Mouse (Mus musculus): Measurements from ENCODE around the gene Prkg1.

Prkg1 gene

DNA sequence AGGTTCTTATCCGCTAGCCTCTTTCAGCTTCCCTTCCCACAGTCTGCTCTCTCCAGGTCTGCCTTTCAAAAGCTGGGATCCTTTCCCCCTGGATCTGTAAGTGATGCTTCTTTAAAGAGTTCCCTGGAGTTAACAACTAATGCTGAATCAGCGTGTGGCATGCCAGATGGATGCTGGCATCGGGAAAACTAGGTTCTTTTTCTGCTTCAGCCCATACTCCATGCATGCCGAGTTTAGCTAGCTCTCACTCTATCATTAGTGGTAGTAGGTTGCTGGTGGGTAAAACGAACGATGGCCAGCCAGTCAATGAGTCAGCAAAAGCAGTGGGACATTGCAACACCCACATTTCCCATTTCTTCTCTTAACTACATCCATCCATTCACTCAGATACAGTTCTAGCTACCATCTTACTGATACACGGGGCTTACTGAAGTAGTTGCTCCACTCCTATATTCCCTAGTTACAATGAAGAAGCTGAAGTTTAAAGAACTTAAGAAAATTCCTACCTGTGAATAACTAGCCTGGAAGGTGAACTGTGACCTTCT lies 935.5 kb downstream of the Prkg1 start:
- DNase-seq = no peak

DNA sequence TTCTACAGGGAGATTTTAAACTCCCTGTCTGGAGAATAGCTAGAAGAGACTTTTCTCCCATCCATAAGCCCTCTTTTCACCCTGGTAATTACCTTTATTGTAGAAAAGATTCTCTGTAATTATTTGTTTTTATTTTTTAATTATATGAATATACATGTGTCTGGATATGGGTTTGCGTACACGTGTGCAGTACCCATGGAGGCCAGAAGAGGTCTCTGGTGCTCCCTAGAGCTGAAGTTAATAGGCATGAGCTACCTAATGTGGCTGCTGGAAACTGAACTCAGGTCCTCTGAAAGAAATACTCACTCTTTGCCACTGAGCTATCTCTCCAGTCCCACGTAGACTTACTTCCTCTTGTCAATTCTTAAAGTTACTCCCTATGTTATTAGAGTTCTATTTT lies 937.0 kb downstream of the Prkg1 start:
- DNase-seq = no peak

DNA sequence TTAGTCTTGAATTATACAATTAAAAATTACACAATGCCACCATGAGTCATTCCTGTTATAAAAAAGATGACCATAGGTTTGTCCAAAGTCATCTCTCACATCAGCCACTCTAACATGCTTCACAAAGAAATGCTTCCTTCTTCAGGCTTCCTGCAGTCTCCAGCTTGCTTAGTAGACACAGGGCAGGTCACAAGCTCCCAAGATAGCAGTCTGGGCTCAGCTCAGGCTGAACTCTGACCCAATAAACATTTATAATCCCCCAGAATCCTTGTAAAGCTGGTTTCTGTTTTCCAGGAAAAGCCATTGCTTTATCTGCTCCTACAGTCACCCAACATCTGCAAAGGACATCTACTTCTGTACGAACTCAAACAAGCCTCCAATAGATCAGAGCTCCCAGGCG lies 938.7 kb downstream of the Prkg1 start:
- DNase-seq = no peak

DNA sequence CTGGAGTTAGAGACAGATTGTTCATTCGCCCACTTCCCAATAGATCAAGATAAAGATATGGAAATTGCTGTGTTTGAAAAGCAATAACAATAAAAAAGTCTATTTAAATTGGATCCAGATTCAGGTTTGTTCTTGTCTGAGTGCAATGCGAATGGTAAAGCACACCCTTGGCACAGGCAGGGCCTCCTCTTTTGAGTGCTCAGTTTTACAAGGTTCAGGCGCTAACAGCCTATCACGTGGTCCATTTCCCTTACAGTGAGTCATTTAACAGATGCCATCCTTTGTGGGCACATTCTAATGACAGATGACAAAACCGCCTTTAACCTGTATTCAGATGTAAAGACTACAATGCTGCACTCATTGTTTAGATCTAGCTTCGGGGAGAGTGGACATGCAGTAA lies 949.2 kb downstream of the Prkg1 start:
- DNase-seq = no peak

DNA sequence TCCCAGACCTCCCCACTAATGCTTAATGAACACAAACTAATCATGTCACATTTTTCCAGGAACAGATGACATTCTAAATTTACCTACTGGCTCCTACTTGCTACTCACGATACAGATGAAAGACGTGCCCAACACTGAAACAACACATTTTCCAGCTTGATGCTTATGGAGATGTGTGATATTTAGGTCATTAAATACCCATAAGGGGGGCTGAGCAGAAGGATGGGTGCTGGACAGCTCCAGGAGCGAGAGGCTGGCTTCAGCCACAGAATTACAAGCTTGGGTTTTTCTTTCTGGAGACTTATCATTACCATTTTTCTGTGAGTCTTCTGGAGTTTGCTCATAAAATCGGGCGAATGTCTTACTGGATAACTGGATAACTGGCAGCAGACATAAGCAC lies 958.6 kb downstream of the Prkg1 start:
- no peak for DNase-seq

DNA sequence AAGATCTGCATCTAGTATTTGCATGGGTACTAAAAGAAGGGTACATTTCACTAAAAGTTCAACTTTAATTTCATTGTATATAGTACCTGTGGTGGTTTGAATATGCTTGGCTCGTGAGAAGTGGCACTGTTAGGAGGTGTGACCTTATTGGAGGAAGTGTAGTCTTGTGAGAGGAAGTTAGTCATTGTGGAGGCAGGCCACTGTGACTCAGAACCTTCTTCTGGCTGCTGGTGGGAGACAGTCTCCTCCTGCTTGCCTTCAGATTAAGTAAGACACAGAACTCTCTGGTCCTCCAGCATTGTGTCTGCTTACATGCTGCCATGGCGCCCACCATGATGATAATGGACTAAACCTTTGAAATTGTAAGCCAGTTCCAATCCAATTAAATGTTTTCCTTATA lies 984.0 kb downstream of the Prkg1 start:
- DNase-seq = no peak

DNA sequence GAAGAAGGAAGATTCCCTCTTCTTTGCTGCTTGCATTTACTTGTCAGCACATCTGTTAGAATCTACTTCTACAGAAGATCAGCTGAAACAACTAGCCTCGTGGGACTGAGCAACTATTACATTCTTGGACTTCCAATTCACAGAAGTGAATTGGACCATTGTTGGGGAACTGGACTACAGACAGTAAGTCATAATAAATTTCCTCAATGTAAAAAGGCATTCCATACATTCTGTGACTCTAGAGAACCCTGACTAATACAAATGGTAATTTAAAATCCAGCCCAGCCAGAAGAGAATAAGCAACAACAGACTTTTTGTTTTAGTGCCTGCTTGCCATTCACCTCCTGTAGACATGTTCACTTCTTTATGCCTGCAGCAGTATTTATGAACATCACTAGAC lies 996.5 kb downstream of the Prkg1 start:
- DNase-seq = no peak

DNA sequence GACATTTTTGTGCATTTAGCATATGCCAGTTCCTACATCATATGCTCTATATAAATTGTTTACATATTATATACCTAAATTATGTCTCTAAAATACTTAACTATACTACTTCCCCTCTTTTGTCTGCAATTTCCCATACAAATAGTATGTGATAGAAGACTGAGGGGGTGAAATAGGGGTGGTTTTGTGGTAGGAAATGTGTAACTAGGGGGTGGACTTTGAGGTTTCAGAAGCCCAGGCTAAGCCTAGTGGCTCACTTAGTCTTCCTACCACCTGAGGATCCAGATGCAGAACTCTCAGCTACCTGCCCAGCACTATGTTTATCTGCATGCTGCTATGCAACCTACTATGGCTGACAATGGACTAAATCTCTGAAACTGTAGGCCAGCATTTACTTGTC lies 1020.4 kb downstream of the Prkg1 start:
- no peak for DNase-seq

DNA sequence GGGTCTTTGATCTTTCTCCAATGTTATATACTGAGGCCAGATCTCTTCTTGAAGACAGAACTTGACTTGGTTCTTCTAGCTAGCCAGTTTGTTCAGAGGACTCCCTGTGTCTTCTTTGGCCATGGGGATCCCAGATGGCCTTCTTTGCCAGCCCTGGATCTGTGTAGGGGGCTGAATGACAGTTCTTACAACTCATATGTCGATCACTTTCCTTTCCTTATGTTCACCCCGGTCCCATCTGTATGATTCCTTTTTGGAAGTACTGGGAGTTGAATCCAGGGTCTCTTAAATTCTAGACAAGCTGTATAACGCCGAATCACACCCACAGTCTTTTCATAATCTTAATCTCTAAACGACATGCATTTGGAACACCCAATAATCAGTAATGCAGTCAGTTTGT lies 1065.7 kb downstream of the Prkg1 start:
- DNase-seq = no peak

DNA sequence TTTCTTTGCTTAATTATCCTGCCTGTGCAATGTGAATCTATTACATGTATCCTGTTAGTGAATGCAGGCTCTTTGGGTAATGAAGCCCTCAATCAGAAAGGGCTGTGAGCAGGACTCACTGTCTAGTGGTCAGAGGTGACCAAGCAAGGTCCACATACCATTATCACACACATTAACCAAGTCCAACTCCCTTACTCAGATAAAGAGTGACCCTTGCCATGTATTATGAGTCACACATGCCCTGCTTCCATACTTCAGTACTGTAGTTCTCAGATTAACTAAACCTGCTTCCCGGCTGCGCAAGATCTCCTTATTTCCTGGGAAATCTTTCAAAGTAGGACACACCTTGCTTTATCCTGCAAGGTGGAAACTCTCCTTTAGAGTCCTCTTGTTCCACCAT lies 1073.6 kb downstream of the Prkg1 start:
- no peak for DNase-seq

DNA sequence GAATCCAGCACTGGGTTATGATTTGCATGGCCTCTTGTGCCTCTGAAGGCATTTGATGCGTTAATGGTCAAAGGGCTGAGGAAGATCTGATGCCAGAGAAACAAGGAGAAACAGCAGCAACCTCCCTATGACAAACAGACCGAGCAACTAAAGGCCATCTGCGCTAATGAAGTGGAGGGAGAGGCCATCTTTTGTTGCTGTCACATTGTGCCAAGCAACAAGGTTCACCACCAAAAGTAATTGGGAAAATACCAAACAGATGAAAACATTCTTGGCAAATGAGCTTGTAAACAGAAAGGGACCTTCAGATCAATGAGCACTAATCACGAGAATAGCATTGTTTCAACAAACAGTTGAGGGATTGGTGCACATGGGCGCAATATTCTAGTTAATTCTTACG lies 1074.1 kb downstream of the Prkg1 start:
- no peak for DNase-seq

DNA sequence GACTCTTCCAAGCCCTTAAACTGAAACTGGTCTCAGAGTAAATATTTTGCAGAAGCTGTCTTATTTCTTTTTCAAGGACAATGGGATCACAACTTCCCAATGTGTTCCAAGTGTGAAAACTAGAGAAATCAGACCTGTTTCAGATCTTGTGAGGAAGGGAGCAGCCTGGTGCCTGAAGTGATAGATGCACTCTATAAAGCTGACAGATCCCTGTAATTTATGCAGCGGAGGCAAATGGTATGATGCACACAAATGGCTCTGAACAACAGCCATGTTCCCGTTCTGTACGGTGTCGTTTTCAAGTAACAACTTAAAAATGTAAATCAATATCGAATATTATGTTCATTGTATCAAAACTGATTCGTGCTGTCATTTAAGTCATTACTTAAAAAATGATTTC lies 1076.9 kb downstream of the Prkg1 start:
- no peak for DNase-seq

DNA sequence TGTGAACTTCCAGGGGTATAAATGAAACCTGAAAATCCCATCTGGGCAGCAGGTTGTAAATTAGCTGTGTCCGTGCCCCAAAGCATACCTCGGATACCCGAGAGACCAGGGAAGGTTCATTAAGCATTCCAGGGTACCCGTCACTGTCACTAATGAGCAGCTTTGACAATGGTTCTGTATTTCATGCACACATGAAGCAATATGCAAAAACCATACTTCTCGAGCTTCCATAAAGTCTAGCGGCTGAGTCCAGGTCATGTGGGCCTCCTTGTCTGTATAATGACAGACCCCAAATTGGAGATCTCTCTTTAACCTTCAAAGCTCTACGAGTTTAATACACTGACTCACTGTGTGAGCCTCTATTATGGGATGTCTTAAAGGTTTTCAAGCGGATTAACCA lies 1088.5 kb downstream of the Prkg1 start:
- no peak for DNase-seq

DNA sequence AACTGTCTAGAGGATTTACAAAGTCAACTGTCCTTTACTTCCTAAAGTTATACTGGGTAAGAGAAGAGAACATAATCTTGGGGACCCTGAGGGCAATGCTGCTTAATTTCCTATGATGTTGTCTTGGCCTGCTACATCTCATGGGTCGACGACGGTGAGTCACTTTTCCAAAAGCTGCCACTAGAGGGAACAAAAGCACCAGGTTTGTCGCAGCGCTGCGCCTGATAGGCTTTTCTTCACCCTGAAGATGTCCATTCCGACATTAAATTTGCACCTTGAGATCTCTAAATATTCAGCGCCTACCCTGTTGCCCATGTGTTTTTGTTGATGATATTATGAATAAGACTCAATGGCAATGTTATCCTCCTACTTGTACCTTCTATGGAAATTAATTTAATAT lies 1100.6 kb downstream of the Prkg1 start:
- DNase-seq = peak; percentile 5

DNA sequence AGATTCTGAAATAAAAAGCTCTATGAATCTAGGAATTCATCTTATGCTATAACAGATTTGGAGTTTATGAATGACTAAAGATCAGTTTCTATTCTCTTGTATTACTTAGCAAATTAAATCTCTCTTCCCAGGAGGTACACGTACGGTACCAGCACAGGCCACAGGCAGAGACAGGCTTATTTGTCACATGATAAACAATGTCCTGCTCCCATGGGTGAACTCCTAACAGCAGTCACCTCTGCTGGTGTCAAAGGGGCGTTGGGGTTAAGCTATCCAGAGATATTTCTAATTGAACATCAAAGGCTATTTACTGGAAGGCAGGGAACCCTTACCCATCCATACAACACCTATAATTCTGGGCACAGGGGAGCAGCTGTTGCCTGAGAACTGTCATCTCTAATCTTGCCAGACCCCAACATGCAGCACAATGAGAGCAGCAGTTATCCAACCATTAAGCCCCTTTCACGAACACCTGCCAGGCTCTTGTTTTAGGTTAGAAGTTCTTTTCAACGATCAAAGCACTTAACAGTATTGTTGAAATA lies 1122.1 kb downstream of the Prkg1 start:
- DNase-seq = no peak

DNA sequence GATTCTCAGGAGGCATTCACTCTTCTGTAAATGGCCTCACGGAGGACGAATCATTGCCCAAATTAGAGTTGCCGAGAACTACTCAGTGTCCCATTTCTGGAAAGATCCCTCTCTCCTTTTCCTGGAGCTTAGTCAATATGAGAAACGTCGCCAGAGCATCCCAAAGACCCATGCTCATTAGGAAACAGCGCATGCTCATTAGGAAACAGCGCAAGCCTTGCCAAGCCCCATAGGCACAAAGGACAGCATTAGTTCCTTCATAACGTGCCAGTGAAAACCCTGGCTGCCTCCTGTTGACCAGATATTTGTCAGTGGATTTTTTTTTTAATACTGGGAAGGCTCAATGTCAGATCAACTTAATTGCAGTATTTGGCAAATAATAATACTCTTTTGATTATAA lies 1127.4 kb downstream of the Prkg1 start:
- DNase-seq = no peak

DNA sequence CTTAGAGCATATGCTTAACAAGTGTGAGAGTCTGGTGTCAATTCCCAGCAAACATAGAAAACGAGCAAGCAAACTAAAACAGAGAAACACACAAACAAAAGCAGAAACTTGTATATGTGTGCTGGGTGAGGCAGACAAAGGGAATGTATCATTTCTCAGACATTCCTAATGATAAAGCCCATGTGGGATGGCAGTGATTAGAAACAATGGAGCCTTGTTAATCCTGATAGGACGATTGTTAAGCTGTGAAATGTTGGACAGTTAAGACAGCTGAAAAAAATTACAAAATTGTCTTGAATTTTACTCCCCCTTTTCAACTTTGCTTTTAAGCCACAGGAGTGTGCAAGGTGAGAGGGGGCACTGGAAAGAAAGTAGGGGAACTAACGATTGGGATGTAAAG lies 1133.8 kb downstream of the Prkg1 start:
- DNase-seq = no peak

DNA sequence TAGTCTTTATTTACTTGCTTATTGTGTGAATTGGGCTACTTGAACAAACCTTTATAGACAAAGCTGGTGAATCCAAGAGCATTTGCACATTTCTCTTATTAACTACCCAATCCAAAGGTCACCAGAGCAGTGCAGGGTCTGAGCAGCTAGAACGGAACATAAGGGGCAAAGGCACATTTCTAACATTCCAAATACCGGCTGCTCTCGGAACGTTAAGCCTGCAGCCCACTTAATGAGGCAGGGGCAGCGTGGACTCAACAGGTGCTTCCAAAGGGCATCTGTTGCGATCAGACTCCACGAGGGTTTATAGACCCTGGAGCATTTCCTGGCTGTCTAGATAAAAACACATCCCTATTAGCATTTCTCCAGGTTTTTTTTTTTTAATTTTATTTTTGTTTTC lies 1138.8 kb downstream of the Prkg1 start:
- DNase-seq = no peak

DNA sequence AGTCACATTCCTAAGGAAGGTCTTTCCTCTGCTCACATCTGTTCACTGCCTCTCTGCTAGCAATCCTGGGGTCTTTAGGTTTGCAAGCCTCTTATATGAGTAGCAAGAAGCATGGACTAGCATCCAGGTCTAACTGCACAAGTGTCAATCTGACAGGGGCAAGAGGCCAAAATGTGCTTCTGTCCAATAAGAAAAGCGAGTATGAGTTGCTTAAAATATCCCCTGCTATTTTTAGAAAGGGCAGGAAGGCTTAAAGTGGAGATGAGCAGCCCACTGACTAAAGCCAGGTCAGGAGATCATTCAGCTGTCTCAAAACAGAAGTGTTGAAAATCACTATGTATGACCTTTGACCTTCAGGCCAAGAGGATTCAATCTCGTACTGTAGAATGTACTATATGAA lies 1139.4 kb downstream of the Prkg1 start:
- no peak for DNase-seq

DNA sequence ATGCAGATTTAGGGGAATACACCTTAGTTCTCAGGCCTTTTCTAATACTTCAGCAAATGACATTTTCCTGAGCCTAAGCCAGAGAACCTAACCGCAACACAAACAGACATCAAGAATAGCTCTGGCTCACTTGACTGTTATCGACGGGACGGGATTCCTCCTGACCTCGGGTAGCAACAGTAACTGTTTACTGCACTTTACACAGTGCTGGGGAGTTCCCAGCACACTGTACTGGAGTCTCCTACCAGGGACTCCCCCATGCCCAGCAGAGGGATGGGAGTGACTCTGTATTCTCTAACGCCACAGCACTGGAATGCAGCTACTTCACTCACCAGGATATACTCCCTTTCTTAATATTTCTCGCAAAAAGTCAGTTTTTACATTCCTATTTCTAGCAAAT lies 1141.2 kb downstream of the Prkg1 start:
- no peak for DNase-seq

DNA sequence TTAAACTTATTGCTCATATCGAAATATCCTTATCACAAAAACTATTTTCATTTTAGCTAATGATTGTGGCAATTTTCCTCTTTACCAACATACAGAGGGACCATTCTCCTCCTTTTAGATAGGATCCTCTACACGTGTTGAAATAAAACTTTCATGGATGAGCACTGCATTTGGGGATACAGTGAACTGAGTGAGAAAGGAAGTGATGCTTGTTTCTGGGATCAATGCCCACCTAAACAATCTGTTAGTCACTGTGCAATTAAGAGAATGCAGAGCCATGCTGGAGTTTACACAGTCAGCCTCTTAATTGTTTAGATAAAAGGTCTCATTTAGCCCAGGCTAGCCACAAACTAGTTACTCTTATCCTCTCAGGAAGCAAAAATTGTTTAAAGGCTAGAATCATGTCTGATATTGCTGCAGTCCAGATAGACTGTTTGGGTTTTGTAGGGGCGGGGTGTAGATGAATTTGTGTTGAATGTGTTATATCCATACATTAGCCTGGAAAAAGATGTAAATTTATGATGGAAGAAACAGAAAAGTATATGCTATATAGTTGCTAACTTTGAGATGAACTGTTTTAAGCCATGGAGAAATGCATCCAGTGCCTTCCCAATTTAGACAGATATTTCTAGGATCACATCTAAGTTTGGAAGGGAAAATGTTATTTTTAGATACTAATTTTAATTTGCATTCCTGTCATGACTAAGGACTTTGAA lies 1151.5 kb downstream of the Prkg1 start:
- DNase-seq = no peak

DNA sequence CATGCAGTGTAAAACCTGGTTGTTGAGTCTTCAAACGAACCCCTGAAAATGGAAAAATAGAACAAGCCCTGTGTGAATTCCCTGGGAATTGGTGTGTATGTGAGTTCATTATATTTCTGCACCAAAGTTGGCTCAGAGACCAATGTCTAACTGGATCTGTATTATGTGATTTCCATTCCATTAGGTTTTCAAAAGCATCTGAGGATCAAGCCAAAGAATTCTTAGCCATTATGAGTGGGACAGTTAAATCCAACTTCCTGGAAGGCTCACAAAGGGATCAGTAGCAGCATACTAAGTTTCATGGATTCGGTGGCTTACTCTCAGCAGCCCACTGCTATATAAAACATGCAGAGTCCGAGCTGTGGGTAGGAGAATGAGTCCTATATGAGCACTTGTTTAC lies 1178.5 kb downstream of the Prkg1 start:
- DNase-seq = no peak

DNA sequence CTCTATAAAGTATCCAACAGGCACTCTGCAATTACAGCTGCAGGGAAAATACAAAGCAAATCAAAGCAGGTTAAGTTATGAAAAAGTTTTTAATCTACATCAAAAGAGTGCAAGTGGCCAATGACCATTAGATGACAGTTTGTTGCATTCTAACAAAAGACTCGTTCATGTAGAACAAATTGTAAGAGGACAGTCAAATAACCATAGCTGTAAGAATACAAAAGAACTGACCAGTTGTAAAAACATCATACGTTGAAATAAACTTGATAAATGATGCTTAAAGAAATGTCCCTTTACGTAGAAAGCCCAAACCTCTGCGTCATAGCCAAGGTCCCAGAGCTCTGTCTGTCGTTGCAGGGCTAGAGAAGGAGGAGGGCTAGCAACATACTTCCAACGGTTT lies 1200.3 kb downstream of the Prkg1 start:
- no peak for DNase-seq

DNA sequence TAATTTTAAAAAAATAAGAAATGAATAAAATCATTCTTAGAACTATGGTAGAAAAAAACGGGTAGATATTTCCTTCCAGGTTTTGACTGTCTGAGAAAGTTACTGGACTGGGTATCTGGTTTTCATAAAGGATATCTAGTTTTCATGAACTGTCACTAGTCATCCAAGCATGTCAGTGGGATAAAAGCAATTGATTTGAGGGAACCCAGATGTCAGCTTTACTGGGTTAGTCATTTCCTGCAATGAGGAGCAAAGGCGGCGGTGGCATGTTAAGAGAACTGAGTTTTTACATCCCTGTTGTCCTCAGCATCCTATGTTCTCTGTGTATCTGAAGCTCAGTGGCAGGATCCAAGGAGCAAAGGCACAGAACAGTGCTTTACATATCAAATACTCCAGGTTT lies 1201.0 kb downstream of the Prkg1 start:
- DNase-seq = no peak

DNA sequence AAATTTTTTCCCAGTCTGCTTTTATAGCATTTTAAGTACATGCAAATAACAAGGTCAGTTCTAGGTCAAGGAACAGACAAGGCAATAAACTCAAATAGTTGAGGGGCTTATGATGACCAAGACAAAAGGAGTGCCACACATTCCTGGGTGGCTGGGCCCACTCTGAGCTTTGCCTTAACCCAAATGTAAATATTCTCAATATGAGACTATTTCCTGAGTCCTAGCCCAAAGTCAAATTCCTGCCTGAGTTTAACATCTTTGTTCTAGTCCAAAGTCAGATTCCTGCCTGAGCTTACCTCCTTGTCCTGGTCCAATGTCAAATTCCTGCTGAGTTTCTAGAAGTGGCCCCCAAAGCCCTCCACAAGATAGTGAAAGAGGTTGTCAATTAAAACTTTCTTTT lies 1206.8 kb downstream of the Prkg1 start:
- no peak for DNase-seq

Measured in cerebellum, adult 9-11 months (tissue).